Mouse (Mus musculus) midbrain, embryonic 12.5 days (tissue): ENCODE results near the gene Cldn4. TPM values are rescaled to one million over a fixed set of nuclear protein-coding genes. Genes with fewer than 3 reads are reported as not detected.

Experiments used
- ATAC-seq: fragments of 200-750 bp; cut with Nextera tagmentation; 2 replicates; pipeline ENCODE4 v1.8.0; 2017; ENCODE audit warnings: low read depth, moderate TSS enrichment, moderate library complexity; ENCODE audit not compliant: low FRiP score
- H3K27ac ChIP-seq: fragments of 300-500 bp; sonication (generic); replicated peaks from 2 replicates; pipeline ENCODE4 v1.5.1; 2016; ENCODE audit warnings: mild to moderate bottlenecking
- H3K27me3 ChIP-seq: fragments of 300-500 bp; sonication (generic); 2 replicates; pipeline ENCODE4 v1.6.1; 2016; ENCODE audit warnings: mild to moderate bottlenecking
- H3K36me3 ChIP-seq: fragments of 300-500 bp; sonication (generic); 2 replicates; pipeline ENCODE4 v1.6.1; 2016
- H3K4me1 ChIP-seq: fragments of 300-500 bp; sonication (generic); 2 replicates; pipeline ENCODE4 v1.6.1; 2016
- H3K4me2 ChIP-seq: fragments of 300-500 bp; sonication (generic); replicated peaks from 2 replicates; pipeline ENCODE4 v1.6.1; 2016; ENCODE audit warnings: mild to moderate bottlenecking, moderate library complexity
- H3K4me3 ChIP-seq: fragments of 300-500 bp; sonication (generic); 2 replicates; pipeline ENCODE4 v1.5.1; 2016; ENCODE audit warnings: mild to moderate bottlenecking
- H3K9ac ChIP-seq: fragments of 300-500 bp; sonication (generic); replicated peaks from 2 replicates; pipeline ENCODE4 v1.6.1; 2016; ENCODE audit warnings: mild to moderate bottlenecking, moderate library complexity
- H3K9me3 ChIP-seq: fragments of 300-500 bp; sonication (generic); 2 replicates; pipeline ENCODE4 v1.6.1; 2016; ENCODE audit warnings: mild to moderate bottlenecking
- WGBS: fragments of 180-500 bp; shearing (Covaris S2); methylation state at CpG from one replicate; pipeline ENCODE4 v1.1.7; 2016; 5-methylcytosine and 5-hydroxymethylcytosine counted together
- polyA plus RNA-seq: library from polyadenylated mRNA; unstranded; fragments of >200 nt; fragmentation: Nextera tagmentation; extraction: Ambion mirVana; gene quantifications from 2 replicates; pipeline ENCODE4 v1.2.1, GENCODE M21; 2016

The Cldn4 gene
- polyA plus RNA-seq, 1 experiment from 2014 or later: 2.0 TPM

DNA sequence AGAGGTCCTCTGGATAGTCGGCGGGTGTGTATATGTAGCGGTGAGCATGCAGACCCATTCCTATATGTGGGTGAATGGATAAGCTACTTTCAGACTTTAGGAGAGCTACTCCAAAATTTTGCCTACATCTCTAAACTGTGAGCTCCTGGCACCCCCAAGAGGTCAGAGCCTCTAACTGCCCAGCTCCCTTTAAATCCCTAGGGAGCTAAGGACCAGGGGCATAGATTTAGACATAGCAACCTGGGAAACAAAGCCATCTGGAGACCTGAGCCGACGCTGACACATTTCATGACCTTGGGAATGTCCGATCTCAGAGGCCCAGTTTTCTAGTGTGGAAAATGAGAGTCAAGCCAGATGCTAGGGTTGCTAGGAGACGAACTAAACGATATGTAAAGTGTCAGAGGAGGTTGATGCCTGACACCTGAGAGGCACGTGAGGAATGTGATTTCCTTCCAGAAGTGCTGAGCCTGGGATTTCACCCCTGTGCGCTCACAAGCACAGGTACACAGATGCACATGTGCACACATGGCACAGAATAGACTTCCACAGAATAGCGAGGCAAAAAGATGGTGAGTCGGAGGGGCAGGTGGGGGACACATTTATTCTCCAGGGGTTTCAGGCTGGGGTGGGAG lies 45.6 kb downstream of the Cldn4 start:
- 46% methylated on average over 12 of the region's 12 CpGs for WGBS
- H3K27ac ChIP-seq: no peak overlapping the region
- no peak overlapping the region for H3K9ac ChIP-seq
- no peak overlapping the region for H3K4me2 ChIP-seq
- no peak for ATAC-seq
- H3K4me3 ChIP-seq: no peak overlapping the region
- no peaks in the 10 kb centered on the region for H3K36me3 ChIP-seq
- no peaks in the 10 kb centered on the region for H3K9me3 ChIP-seq
- no peaks in the 10 kb centered on the region for H3K27me3 ChIP-seq
- H3K4me1 ChIP-seq: no peaks in the 10 kb centered on the region

DNA sequence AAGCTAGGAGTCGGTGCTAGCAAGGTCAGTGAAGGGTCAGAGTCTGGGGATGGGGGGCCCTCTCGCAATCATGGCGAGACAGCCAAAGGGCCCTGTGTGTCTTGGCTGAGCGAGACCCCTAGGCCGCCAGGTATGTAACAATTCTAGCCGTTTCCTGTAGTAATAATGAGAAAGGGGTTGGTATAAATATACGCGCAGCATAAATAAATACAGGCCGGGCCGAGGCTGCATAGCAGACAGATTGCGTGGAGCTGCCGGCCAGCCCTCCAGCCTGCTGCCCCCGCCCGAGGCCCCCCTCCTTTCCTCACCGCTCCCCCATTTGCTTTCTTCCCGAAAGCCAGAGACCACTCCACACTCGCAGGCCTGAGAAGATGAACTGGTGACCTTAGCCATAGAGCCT lies 49.1 kb downstream of the Cldn4 start:
- no peak overlapping the region for H3K4me2 ChIP-seq
- H3K27ac ChIP-seq: no peak overlapping the region
- H3K9ac ChIP-seq: no peak overlapping the region
- no peaks in the 10 kb centered on the region for H3K9me3 ChIP-seq
- H3K36me3 ChIP-seq: no peaks in the 10 kb centered on the region
- no peak overlapping the region for H3K4me3 ChIP-seq
- no peaks in the 10 kb centered on the region for H3K4me1 ChIP-seq
- no peak for ATAC-seq
- H3K27me3 ChIP-seq: no peaks in the 10 kb centered on the region
- 82% methylated on average over 17 of the region's 17 CpGs for WGBS

DNA sequence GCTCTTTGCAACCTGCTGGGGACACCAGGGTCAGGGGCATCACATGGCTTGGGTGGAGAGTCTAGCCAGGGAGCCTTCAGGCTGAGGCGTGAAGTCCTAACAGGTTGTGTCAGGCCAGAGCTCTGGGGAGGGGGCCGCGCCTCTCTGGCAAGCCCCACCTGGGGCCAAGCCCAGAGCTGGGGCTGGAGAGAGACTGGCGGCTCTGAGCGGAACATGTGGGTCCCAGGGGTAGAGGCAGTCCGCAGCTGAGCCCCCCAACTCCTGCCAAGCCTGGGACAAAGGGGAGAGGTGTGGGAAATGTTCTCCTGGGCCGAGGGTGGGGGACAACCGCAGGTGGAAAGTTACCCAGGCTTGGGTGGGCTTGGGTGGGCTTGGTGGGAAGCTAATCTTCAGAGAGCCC lies 49.8 kb downstream of the Cldn4 start:
- Histone ChIP-seq H3K9me3 (no peaks in the 10 kb centered on the region), H3K4me1 (no peaks in the 10 kb centered on the region), H3K27me3 (no peaks in the 10 kb centered on the region), H3K4me3 (no peak overlapping the region), H3K9ac (no peak overlapping the region), H3K4me2 (no peak overlapping the region), H3K36me3 (no peaks in the 10 kb centered on the region), H3K27ac (no peak overlapping the region)
- 80% methylated on average over 8 of the region's 8 CpGs for WGBS
- no peak for ATAC-seq

GRCm38 (mm10) chr5:134895291-134895690 lies 51.4 kb downstream of the Cldn4 start:
- Histone ChIP-seq H3K27ac (no peak overlapping the region), H3K9ac (no peak overlapping the region), H3K4me1 (no peaks in the 10 kb centered on the region), H3K4me3 (no peak overlapping the region), H3K27me3 (no peaks in the 10 kb centered on the region), H3K36me3 (no peaks in the 10 kb centered on the region), H3K4me2 (no peak overlapping the region), H3K9me3 (no peaks in the 10 kb centered on the region)
- 80% methylated on average over 8 of the region's 8 CpGs for WGBS
- no peak for ATAC-seq

Other genes with a start within 250 kb of the Cldn4 start
- gene Eln, start 199.6 kb downstream of the Cldn4 start, polyA plus RNA-seq: 3.8 and 4.0 TPM in 2 replicates
- not detected in 2 replicates for gene Tmem270, start 40.2 kb downstream of the Cldn4 start, polyA plus RNA-seq
- gene Cldn13, start 31.4 kb downstream of the Cldn4 start, polyA plus RNA-seq: 2.5 TPM in 2 replicates
- 9.5 and 10.4 TPM in 2 replicates for gene Mettl27, start 14.6 kb downstream of the Cldn4 start, polyA plus RNA-seq
- gene Cldn3, start 39.3 kb upstream of the Cldn4 start, polyA plus RNA-seq: 2.3 and 2.8 TPM in 2 replicates
- 39.1 and 41.4 TPM in 2 replicates for gene Abhd11, start 62.2 kb upstream of the Cldn4 start, polyA plus RNA-seq
- 27.8 and 29.3 TPM in 2 replicates for gene Stx1a, start 76.5 kb upstream of the Cldn4 start, polyA plus RNA-seq
- gene Dnajc30, start 117.3 kb upstream of the Cldn4 start, polyA plus RNA-seq: 27.6 and 28.3 TPM in 2 replicates
- gene Bud23, start 118.0 kb upstream of the Cldn4 start, polyA plus RNA-seq: 118 and 119 TPM in 2 replicates
- gene Vps37d, start 131.3 kb upstream of the Cldn4 start, polyA plus RNA-seq: 28.2 and 32.1 TPM in 2 replicates
- 2.0 and 2.1 TPM in 2 replicates for gene Mlxipl, start 143.0 kb upstream of the Cldn4 start, polyA plus RNA-seq
- gene Tbl2, start 202.7 kb upstream of the Cldn4 start, polyA plus RNA-seq: 26.3 and 26.5 TPM in 2 replicates
- 46.8 and 49.6 TPM in 2 replicates for gene Bcl7b, start 221.3 kb upstream of the Cldn4 start, polyA plus RNA-seq
- gene Baz1b, start 240.3 kb upstream of the Cldn4 start, polyA plus RNA-seq: 68.1 and 70.4 TPM in 2 replicates